Mouse (Mus musculus) Patski (cell line): Measurements from ENCODE around the gene Tiam1. TPM values are rescaled to one million over a fixed set of nuclear protein-coding genes. Genes with fewer than 3 reads are reported as not detected.

Experiments
- ATAC-seq: fragments of 100-300 bp; one replicate; pipeline ENCODE4 v1.8.0; 2021
- CTCF ChIA-PET: fragments of 350-600 bp; sonication (Branson Sonifier 250); formaldehyde crosslinking; loops from one replicate; lab custom pipeline; 2022; ENCODE audit warnings: inconsistent platforms; lab: Charles Lee
- POLR2A ChIA-PET: fragments of 350-600 bp; sonication (Branson Sonifier 250); formaldehyde crosslinking; loops from one replicate; lab custom pipeline; 2022; ENCODE audit warnings: antibody characterized with exemption, inconsistent platforms; lab: Charles Lee
- DNase-seq: peaks from one replicate; pipeline ENCODE4 v3.0.0-alpha.2; 2011; ENCODE audit warnings: low read depth, low spot score
- H3K27me3 ChIP-seq: fragments of 371-371 bp; one replicate; pipeline ENCODE4 v1.5.1; 2021
- CTCF ChIP-seq: fragments of 100-300 bp; IDR thresholded peaks from one replicate; pipeline ENCODE4 v1.5.1; 2021
- in situ Hi-C: fragments of 300-500 bp; cut with MboI; formaldehyde crosslinking; loops from 3 replicates; pipeline ENCODE4 v1.11.1; 2018; ENCODE audit warnings: low pct_unique_long_range_greater_than_20kb, mixed read lengths
- polyA plus RNA-seq: library from polyadenylated mRNA; unstranded; gene quantifications from one replicate; pipeline ENCODE4 v1.2.3, GENCODE M21; 2021

Tiam1 gene
- polyA plus RNA-seq, 1 experiment from 2014 or later, result 10.8 TPM

- ChIA-PET CTCF (no interaction called here), POLR2A (no interaction called here)
- no peaks in the 10 kb centered on the region for H3K27me3 ChIP-seq
- no peak for TF ChIP-seq CTCF
- no peak for DNase-seq
- ATAC-seq, result no peak
- in situ Hi-C loops, result loop anchor here (5.0 kb wide), 2 partner anchors 113 to 228 kb away; no protein-coding TSS in a partner anchor
Measured at GRCm38 (mm10) chr16:90070104-90070503, 73.5 kb downstream of the Tiam1 start.

- TF ChIP-seq CTCF, result no peak
- ChIA-PET POLR2A (no interaction called here), CTCF (no interaction called here)
- DNase-seq (no peak), ATAC-seq (no peak)
- in situ Hi-C loops, result no loop called here
- H3K27me3 ChIP-seq, result no peaks in the 10 kb centered on the region
Measured at GRCm38 (mm10) chr16:90069197-90069596, 74.4 kb downstream of the Tiam1 start.

- H3K27me3 ChIP-seq, result no peaks in the 10 kb centered on the region
- ChIA-PET CTCF (interaction anchor here (0.9 to 1.5 kb wide), 3 partner anchors 11 to 13 kb away, joined by 3 read pairs; no protein-coding TSS in a partner anchor), POLR2A (no interaction called here)
- DNase-seq (no peak), ATAC-seq (no peak)
- TF ChIP-seq CTCF, result no peak
- in situ Hi-C loops, result no loop called here
Measured at GRCm38 (mm10) chr16:90052905-90053519, 90.6 kb downstream of the Tiam1 start.

GRCm38 (mm10) chr16:90052409-90052808 lies 91.2 kb downstream of the Tiam1 start:
- CTCF ChIA-PET, result interaction anchor here (0.9 to 1.2 kb wide), 2 partner anchors 12 to 14 kb away, joined by 3 read pairs; no protein-coding TSS in a partner anchor
- no peak for TF ChIP-seq CTCF
- POLR2A ChIA-PET, result no interaction called here
- DNase-seq, result no peak
- ATAC-seq, result no peak
- in situ Hi-C loops, result no loop called here
- no peaks in the 10 kb centered on the region for H3K27me3 ChIP-seq

GRCm38 (mm10) chr16:90051051-90051450 lies 92.5 kb downstream of the Tiam1 start:
- no peak for TF ChIP-seq CTCF
- ATAC-seq, result no peak
- no peak for DNase-seq
- ChIA-PET CTCF (no interaction called here), POLR2A (no interaction called here)
- in situ Hi-C loops, result no loop called here
- H3K27me3 ChIP-seq, result no peaks in the 10 kb centered on the region

- in situ Hi-C loops, result no loop called here
- H3K27me3 ChIP-seq, result no peaks in the 10 kb centered on the region
- DNase-seq, result no peak
- no peak for TF ChIP-seq CTCF
- CTCF ChIA-PET, result interaction anchor here (1.9 kb wide), 1 partner anchor 17 kb away, joined by 6 read pairs; no protein-coding TSS in a partner anchor
- ATAC-seq, result no peak
- POLR2A ChIA-PET, result no interaction called here
Measured at GRCm38 (mm10) chr16:90047841-90048240, 95.7 kb downstream of the Tiam1 start.

GRCm38 (mm10) chr16:90046494-90047158 lies 96.9 kb downstream of the Tiam1 start:
- TF ChIP-seq CTCF, result no peak
- in situ Hi-C loops, result no loop called here
- CTCF ChIA-PET, result interaction anchor here (1.9 kb wide), 1 partner anchor 18 kb away, joined by 6 read pairs; no protein-coding TSS in a partner anchor
- POLR2A ChIA-PET, result no interaction called here
- ATAC-seq, result no peak
- H3K27me3 ChIP-seq, result no peaks in the 10 kb centered on the region
- no peak for DNase-seq

GRCm38 (mm10) chr16:90045611-90046010 lies 98.0 kb downstream of the Tiam1 start:
- no peak for ATAC-seq
- ChIA-PET POLR2A (no interaction called here), CTCF (no interaction called here)
- DNase-seq, result no peak
- no peak for TF ChIP-seq CTCF
- in situ Hi-C loops, result no loop called here
- no peaks in the 10 kb centered on the region for H3K27me3 ChIP-seq

GRCm38 (mm10) chr16:90044004-90044754 lies 99.4 kb downstream of the Tiam1 start:
- no peaks in the 10 kb centered on the region for H3K27me3 ChIP-seq
- TF ChIP-seq CTCF, result no peak
- ATAC-seq (no peak), DNase-seq (no peak)
- POLR2A ChIA-PET, result no interaction called here
- in situ Hi-C loops, result no loop called here
- CTCF ChIA-PET, result no interaction called here

GRCm38 (mm10) chr16:90042874-90043273 lies 100.7 kb downstream of the Tiam1 start:
- no peak for TF ChIP-seq CTCF
- ChIA-PET CTCF (no interaction called here), POLR2A (no interaction called here)
- no peaks in the 10 kb centered on the region for H3K27me3 ChIP-seq
- ATAC-seq, result no peak
- DNase-seq, result no peak
- in situ Hi-C loops, result no loop called here

- in situ Hi-C loops, result no loop called here
- ATAC-seq, result no peak
- DNase-seq, result no peak
- ChIA-PET POLR2A (no interaction called here), CTCF (no interaction called here)
- no peak for TF ChIP-seq CTCF
- H3K27me3 ChIP-seq, result no peaks in the 10 kb centered on the region
Measured at GRCm38 (mm10) chr16:90042386-90042785, 101.2 kb downstream of the Tiam1 start.
